Comparison of ENCODE assay signal across 10 mouse cellular contexts in the genomic region with DNA sequence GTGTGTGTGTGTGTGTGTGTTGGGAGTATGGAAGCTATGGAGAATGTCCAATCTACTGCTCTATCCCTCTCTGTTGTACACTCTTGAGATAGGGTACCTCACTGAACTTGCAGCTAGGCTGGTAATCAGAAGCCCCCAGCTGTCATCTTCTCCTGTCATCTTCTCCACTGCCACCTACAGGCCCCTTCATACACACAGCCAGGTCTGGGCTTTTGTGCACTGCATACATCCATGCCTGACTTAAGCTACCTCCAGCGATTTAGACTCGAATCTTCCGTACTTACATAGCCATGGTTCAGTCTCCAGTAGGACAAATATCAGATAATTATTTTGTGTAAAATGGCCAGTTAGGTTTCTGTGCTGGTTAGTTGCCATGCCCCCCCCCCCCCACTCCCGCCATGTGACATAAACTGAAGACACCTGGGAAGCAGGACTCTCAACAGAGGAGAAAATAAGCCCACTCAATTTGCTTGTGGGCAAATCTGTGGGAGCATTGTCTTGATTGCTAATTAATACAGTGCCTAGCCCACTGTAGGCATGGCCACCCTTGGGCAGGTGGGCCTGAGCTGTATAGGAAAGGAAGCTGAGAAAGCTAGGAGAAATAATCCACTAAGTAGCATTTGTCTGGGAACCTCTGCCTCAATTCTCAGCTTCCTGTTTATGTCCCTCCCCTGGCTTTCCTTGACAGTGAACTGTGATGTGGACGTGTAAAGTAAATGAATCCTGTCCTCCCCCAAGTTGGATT.
DNase-seq lines count a peak whose midpoint lies in the region; ATAC-seq and TF ChIP-seq lines count a peak whose summit lies in the region.
"Had no signal": no experiment of that assay in that cellular context is flagged by ENCODE, and none has a peak within 500 bp of the region (broad histone marks: within the 10 kb centered on the region; RNA-seq: fewer than 3 reads in every experiment).

No protein-coding gene starts in this region.

- 80% methylated on average over 5 of the region's 5 CpGs for WGBS in forebrain, postnatal 0 days
- 79% methylated on average over 5 of the region's 5 CpGs for WGBS in midbrain, embryonic 16.5 days
- 71% methylated on average over 5 of the region's 5 CpGs for WGBS in lung, postnatal 0 days

- no peak for DNase-seq in layer of hippocampus, adult 2 months (ENCODE audit: low spot score in 2 of 2)
- no peak for DNase-seq in layer of hippocampus, adult 8-10 months (ENCODE audit: low spot score in 2 of 2)
- peak; percentile 4 for DNase-seq in ZHBTc4 (ENCODE audit: low read depth, low spot score)
- DNase-seq in forebrain, postnatal 0 days = no peak
- no peak for DNase-seq in gastrocnemius, postnatal 25 days
- DNase-seq in lung, postnatal 0 days (ENCODE audit: low spot score) = no peak
- DNase-seq: heart, adult 2 months; lung, adult 18-20 months; thymus, postnatal 36 days had no signal

- ATAC-seq in forebrain, postnatal 0 days = no peak
- 0 out of 2 replicates have a peak, but pooled peaks have one; percentile 47 for ATAC-seq in midbrain, embryonic 16.5 days
- no peak for ATAC-seq in lung, postnatal 0 days

- H3K9me3 ChIP-seq in forebrain, postnatal 0 days (ENCODE audit: low read length) = no peaks in the 10 kb centered on the region
- no peaks in the 10 kb centered on the region for H3K9me3 ChIP-seq in midbrain, embryonic 16.5 days (replicated peaks; ENCODE audit: control insufficient read depth, low read length, poor library complexity, severe bottlenecking)
- no peaks in the 10 kb centered on the region for H3K9me3 ChIP-seq in lung, postnatal 0 days (ENCODE audit: low read length)

- TF ChIP-seq EP300 in lung, postnatal 0 days (IDR thresholded peaks at IDR 0.05) = no peak

- H3K36me3 ChIP-seq in forebrain, postnatal 0 days (ENCODE audit: insufficient read depth) = no peaks in the 10 kb centered on the region
- no peaks in the 10 kb centered on the region for H3K36me3 ChIP-seq in midbrain, embryonic 16.5 days (ENCODE audit: control insufficient read depth, insufficient read depth, low read length)
- H3K36me3 ChIP-seq in lung, postnatal 0 days (ENCODE audit: insufficient read depth, low read length) = no peaks in the 10 kb centered on the region

- no peaks in the 10 kb centered on the region for H3K27me3 ChIP-seq in forebrain, postnatal 0 days (ENCODE audit: insufficient read depth, low read length)
- H3K27me3 ChIP-seq in midbrain, embryonic 16.5 days (ENCODE audit: control insufficient read depth, insufficient read depth, low read depth, low read length) = no peaks in the 10 kb centered on the region
- H3K27me3 ChIP-seq in lung, postnatal 0 days (replicated peaks; ENCODE audit: insufficient read depth, low read length) = no peaks in the 10 kb centered on the region

- no peak overlapping the region for H3K9ac ChIP-seq in forebrain, postnatal 0 days
- no peak overlapping the region for H3K9ac ChIP-seq in midbrain, embryonic 16.5 days (ENCODE audit: low read depth, low read length)
- H3K9ac ChIP-seq in lung, postnatal 0 days (replicated peaks; ENCODE audit: low read depth) = no peak overlapping the region

- TF ChIP-seq CTCF in layer of hippocampus, adult 2 months (conservative IDR thresholded peaks at IDR 0.05) = peak; percentile 23
- peak; percentile 15; the same call in 1 of the 2 replicates for TF ChIP-seq CTCF in forebrain, postnatal 0 days (IDR thresholded peaks at IDR 0.05; ENCODE audit: low read depth)
- TF ChIP-seq CTCF in lung, postnatal 0 days (IDR thresholded peaks at IDR 0.05) = no peak

- H3K4me1 ChIP-seq in forebrain, postnatal 0 days (ENCODE audit: insufficient read depth) = no peaks in the 10 kb centered on the region
- peaks cover 7% of the 10 kb centered on the region for H3K4me1 ChIP-seq in midbrain, embryonic 16.5 days (ENCODE audit: control insufficient read depth, insufficient read depth, low read length)
- H3K4me1 ChIP-seq in lung, postnatal 0 days (ENCODE audit: insufficient read depth, low read depth, low read length) = no peaks in the 10 kb centered on the region

- no peak overlapping the region for H3K27ac ChIP-seq in layer of hippocampus, adult 2 months
- no peak overlapping the region for H3K27ac ChIP-seq in forebrain, postnatal 0 days (ENCODE audit: low read depth, low read length)
- no peak overlapping the region for H3K27ac ChIP-seq in midbrain, embryonic 16.5 days (ENCODE audit: low read length)
- no peak overlapping the region for H3K27ac ChIP-seq in lung, postnatal 0 days (ENCODE audit: low read length)
- H3K27ac ChIP-seq: heart, adult 2 months had no signal

- H3K4me2 ChIP-seq in forebrain, postnatal 0 days (ENCODE audit: low read depth) = no peak overlapping the region
- no peak overlapping the region for H3K4me2 ChIP-seq in midbrain, embryonic 16.5 days (ENCODE audit: low read length)
- H3K4me2 ChIP-seq in lung, postnatal 0 days (replicated peaks; ENCODE audit: low read depth, low read length) = no peak overlapping the region

- no peak overlapping the region for H3K4me3 ChIP-seq in layer of hippocampus, adult 2 months
- H3K4me3 ChIP-seq in forebrain, postnatal 0 days (ENCODE audit: low read depth, low read length) = no peak overlapping the region
- H3K4me3 ChIP-seq in midbrain, embryonic 16.5 days (ENCODE audit: low read depth, low read length) = no peak overlapping the region
- no peak overlapping the region for H3K4me3 ChIP-seq in lung, postnatal 0 days (ENCODE audit: low read depth, low read length)
- H3K4me3 ChIP-seq: heart, adult 2 months had no signal
